Mouse (Mus musculus) lung, adult 18-20 months (tissue): ENCODE results near the gene Rex1bd.

Experiments
- DNase-seq, 2 experiments: peaks; one replicate each; pipeline ENCODE4 v3.0.0; 2022; ENCODE audit warnings: mixed read lengths in 2 of 2

Gene Rex1bd

DNA sequence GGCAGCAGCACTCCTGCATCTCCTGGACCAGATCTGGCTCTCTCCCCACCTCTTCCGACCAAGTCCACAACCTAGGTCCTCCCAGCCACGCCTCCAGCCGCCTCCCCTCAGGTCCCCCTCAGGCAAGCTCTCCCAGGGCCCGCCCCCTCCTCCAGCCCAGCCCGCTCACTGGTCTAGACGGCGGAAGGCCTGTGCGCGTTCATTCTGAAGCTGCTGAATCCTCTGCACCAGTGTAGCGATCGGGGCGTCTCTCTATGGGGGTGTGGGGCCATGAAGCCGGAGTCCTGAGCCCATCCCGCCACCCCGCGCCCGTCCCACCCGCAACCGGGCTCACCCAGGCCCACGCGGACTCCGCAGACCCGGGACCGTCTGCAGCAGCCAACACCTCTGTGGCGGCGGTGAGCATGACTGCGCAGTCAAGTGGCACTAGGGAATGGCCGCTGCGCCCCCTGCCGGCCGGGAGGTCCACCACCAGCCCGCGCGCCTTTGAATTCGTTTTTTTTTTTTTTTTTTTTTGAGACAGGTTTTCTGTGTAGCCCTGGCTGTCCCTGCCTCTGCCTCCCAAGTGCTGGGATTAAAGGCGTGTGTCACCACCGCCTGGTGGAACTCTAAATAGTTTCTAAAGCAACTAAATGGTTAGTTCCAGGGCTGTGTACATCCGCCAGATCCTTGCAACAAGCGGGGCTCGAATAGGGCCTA lies at the start of gene Rex1bd:
Gene Rex1bd (minus strand): TSS at position 425 of the 699 bp plus-strand sequence.
- DNase-seq: peak; percentile 96 to 97

DNA sequence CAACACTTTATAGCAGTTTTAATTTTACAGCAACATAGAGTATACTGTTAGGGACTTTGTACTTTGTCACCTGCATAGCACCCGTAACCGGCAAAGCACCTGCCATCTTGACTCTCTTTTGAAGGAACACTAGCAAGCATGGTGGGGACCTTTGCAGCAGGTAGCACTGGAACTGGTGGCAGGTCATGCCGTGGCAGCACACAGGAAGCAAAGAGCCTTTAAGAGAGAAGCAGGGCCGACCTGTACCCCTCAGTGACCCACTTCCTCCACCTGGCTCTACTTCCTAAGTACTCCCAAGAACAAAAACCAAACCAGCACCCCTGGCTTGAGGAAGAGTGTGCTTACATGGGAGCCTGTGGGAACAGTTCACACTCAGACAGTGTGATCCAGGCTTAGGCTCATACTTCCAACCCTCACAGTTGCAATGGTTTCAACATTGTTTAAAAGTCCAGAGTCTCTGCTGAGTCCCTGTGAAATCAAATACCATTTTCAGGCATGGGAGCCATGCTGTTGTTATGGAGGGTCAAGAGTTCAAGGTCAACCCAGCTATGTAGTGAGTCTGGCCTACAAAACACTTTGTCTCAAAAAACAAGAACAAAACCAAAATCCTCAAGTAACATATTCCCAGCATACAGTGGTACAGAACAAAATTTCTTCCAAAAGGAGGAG lies 48.7 kb upstream of the Rex1bd start:
- DNase-seq: no peak

DNA sequence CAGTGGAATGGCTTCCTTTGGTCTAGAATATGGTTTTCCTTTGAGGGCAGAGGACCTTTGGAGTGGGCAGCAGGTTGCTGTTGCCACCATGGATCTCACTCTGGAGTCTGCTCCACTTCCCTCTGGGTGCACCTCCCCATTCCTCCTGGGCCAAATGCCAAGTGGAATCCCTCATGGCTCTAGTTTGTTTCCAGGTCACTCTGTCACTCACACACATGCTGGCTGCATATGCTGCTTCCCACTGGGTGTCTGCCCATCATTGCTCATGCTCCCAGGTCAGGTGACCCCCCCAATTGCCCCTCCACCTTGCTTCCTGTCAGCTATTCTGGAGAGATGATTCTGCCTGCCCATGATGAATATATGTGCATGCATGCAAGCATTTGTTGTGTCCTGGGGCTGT lies 47.2 kb upstream of the Rex1bd start:
- peak; percentile 49 to 60 for DNase-seq

DNA sequence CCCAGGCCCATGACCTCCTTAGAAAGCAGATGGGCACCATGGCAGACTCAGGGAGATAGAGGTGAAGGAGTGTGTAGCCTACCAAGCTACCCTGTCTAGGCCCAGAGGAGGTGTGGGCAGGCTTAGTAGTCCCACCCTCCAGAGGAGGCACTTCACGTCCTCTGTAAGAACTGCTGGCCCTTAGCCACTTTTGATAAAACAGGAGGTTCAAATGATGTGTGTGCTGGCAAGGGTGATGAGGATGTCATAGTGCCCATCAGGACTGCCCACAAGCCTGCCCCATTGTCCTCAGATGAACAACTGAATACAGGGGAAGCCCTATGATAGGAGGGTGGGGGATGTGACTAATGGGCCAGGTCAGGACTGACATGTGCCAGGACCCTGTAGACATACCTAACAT lies 46.3 kb upstream of the Rex1bd start:
- peak; percentile 24 to 60 for DNase-seq

DNA sequence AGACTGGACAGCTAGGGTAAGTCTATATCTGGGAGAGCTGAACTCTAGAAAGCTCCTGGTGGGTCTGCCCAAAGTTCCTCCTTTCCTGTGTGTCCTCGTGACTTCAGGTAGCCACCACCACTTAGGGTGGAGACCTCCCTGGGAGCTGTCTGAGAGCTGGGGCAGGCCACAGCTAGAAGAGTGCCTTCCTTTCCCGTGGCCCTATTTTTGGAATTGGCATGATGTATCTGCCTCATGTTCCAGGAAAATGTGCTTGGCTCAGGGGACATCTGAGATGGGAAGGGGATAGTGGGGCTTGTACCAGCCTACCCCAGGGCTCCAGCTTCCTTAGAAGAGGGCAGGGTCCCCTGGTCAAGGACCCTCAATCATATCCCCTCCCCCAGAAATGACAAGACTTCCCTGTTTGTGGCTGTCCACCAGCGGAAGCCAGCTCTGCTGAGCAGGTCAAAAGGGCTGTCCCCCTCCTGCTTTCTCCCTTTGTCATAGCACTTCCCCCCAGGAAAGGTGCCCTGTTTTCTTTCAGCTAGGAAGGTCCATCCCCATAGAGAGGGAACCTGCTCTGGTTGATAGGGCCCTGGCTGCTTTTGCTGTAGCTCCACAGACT lies 45.1 kb upstream of the Rex1bd start:
- no peak for DNase-seq

DNA sequence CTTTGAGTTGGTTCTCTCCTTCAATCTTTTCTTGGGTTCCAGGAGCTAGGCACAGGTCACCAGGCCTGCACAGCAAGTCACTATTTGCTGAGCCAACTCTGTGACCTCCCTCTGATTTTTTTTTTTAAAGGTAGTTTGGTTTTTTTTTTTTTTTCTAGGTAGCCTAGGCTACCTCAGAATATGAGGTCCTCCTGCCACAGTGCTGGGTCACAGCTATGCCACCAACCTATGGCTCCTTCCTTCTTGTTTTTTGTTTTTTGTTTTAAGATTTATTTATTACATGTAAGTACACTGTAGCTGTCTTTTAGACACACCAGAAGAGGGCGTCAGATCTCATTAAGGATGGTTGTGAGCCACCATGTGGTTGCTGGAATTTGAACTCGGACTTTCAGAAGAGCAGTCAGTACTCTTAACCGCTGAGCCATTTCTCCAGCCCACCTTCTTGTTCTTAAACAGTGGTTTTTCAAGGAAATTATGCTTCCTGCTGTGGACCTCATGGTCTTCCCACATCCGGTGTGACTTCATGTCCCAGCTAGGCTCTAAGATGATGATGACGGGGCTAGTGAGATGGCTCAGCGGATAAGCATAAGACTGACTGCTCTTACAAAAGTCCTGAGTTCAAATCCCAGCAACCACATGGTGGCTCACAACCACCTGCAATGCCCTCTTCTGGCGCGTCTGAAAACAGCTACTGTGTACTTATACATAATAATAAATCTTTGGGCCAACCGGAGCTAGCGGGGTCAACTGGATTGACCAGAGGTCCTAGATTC lies 43.0 kb upstream of the Rex1bd start:
- peak; percentile 29 to 42 for DNase-seq

DNA sequence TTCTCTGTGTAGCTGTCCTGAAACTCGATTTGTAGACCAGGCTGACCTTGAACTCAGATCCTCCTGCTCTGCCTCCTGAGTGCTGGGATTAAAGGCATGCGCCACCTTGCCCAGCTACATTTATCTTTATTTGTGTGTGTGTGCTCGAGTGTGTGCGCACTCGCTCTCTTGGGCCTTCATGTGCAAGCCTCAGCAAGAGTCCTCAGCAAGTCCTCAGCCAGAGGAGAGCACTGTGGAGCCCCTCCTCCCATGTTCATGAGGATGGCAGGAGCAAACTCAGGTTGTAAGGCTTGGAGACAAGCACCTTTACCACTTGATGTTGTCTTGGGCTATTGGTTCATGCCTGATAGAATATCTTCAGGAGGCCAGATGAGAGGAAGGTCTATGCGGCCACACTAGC lies 41.2 kb upstream of the Rex1bd start:
- DNase-seq: peak; percentile 57 to 71

DNA sequence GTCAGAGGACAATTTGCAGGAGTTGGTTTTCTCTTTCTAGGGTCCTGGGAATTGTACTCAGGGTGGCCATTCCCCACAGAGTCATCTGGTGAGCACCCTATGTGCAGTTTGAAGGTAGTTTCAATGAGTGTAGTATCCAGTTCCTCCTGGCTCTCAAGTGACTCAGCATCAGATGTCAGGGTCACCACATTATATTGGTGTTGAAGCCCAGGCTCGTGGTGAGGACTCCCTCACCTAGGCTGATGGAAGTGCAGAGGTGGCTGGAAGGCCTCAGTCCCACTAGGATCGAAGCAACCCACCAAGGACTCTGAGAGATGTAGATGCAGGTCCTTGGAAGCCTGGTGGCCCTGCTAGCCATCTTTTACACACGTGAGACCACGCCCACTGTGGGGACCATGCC lies 39.9 kb upstream of the Rex1bd start:
- peak in 1 of 2 experiments; percentile 35 for DNase-seq

DNA sequence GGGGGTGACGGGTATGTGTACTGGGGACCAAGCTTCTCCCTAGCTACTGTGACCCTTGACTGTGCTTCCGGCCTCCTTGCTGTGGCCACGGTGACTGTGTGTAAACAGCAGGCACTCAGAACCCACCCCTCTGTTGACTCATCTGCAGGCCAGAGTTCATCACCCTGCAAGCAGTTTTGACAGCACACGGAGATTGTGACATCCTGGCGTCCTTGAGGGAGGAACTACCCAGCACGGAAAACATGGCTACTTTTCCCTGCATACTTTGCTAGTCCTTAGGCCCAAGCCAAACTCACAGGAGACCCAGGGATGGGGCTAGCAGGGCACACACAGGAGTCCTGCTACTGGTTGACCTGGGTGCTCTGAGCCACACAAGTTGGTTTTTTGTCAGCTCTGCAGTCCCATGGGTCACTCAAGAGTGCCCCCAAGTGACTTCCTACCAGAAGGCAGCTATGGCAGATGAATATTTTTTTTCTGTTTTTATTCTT lies 37.7 kb upstream of the Rex1bd start:
- peak; percentile 84 to 89 for DNase-seq

DNA sequence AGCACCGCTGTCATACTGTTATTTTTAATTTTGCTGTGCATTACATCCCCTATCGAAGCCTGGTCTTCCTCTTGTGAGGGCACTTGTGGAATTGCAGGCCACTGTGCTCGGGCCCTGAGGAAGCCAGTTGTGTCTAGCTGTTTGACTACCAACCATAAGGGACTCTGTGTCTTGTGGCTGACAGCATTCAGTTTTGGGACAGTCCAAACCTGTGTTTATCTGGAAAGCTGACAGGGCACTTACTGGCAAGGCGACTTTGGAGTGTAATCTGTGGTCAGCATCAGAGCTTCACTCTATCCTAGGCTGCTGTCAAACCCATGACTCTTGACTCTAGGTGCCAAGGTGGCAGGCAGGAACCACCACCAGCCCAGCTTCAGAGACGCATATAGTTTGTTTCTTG lies 34.5 kb upstream of the Rex1bd start:
- no peak for DNase-seq

DNA sequence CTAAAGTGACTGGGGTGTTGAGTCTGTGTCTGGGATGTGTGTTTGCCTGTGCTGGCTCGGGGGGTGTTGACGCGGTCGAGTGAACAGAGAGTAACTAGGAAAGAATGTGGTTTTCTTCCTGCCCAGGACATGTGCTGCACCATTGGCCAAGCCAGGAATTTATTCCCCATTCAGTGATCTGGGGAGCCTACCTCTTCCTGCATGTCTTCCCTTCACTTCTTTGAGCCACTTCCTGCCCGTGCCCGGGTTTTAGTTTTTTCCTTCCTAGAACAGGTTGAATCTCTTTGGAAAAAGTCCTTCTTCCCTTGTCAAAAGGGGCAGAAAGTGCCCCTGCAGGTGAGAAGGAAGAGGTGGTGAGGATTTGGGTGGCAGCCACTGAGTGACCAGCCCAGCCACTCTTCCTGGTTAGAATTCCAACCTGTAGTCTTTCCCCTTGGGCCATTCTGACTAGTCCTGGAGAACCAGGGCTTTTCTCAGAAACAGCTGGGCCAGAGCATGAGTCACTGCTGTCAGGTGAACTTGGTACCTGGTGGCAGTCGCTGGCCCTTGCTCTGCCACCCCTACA lies 34.0 kb upstream of the Rex1bd start:
- DNase-seq: peak; percentile 39 to 55

DNA sequence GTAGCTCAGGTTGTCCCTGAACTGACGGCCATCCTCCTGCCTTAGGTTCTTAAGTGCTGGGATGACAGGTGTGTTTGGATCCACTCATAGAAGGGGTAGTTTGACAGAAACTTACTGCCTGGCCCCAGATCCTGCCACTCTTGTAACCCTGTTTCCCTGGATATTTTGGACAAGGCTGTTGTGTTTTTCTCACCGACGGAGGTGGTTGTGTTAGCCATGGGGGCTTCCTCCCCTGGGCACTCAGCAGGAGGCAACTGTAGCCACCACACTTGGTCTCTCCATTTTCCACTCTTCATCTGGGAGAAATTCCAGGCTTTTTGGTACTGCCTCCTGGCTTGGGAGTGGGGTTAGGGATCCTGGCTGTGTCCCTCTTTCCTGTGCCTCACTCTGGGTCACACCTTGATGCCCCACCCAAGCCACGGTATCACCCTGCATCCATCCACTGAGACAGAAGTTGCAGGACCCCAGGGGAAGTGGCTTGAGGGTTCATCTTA lies 33.5 kb upstream of the Rex1bd start:
- DNase-seq: no peak

DNA sequence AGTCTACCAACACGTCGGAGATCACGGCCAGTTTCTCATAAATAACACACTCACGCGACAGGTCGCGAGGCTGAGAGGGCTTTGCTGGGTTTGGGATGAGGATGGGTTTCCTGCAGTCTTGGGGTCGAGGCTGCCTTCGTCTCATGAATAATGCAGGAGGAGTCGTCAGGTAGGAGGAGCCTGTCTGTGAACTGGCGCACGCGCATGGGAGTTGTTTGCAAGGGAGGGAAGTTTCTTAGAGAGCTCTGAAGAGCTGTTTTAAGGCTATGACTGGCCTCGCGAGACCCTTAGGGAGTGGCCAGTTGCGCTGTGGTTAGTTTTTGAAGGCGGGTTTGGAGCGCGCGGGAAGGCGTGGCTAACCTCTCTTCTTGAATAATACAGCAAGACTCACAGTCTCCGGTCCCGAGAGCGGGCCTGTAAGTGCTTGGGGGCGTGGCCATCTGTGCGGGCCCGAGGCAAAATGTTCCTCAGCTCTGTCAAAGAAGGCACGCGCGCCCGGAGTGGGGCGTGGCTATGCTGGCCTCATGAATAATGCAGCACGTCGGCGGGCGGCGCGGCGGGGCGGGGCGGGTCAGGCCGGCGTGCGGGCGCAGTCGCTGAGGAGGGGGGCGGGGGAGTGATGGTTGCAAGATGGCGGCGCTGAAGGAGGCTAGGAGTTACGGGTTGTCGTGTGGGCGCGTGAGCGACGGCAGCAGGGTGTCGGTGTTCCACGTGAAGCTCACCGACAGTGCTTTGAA lies 32.7 kb upstream of the Rex1bd start, which contains the start of gene Ell:
Gene Ell (plus strand): TSS at position 381 of the 737 bp plus-strand sequence.
- DNase-seq: peak; percentile 100

DNA sequence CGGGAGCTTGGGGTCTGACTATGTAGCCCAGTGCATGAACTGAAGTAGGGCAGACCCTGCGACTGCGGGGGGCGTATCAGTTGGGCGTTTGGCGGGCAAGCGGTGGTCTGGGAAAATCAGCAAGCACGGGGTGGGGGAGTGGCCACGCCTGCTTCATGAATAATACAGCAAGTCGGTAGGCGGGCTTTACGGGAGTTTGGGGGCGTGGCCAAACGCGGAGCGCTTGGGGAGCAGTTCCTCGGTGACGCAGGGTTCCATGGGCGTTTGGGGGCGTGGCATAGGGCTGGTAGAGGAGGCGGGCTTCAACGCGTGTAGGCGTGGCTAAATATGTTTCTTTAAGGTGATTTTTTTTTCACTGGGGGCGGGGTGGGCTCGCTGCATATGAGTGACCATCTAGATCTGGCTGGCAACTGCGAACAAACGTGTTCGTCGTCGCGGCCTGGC lies 32.1 kb upstream of the Rex1bd start:
- DNase-seq: peak; percentile 99 to 100

DNA sequence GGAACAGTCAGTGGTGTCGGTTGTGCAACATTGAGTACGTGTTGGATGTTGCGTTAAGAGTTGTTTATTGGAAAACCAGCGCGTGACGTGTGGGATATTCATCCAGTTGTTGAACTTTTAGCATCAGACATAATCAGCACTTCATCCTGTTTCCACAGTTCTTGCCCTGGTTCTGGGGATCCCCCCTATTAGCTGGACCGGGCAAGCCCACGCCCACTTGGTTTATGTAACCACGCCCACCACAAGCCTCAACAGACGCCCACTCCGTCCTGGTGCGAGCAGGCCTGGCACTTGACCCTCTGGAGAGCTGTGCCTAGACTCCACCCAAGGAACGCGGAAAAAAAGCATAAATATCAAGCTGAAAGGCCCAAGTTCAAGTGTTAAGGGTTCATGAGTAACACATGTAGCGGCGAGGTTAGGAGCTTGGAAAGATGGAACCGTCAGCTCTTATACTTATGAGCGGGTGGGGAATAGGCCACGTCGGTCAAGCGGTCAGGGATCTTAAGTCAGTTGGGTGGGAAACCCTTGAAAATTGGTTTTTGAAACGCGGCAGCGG lies 31.6 kb upstream of the Rex1bd start:
- DNase-seq: peak; percentile 91 to 92

DNA sequence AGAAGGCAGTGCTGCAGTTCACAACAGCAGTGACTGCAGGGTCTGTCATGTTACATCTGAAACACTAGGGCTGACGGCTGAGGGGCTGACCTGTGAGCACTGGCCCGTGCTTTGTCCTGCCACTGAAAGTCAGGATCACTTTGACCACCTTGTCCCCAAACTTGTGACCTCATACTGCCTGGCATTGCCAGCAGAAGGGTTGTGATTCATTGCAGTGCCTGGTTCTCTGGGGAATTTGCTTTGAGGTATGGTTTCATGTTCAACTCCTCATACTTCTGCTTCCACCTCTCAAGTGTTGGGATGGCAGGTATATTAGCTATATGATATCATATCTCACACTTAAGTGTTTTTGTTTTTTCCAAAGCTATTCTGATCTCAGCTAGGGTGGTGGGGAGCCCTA lies 29.1 kb upstream of the Rex1bd start:
- DNase-seq: no peak

DNA sequence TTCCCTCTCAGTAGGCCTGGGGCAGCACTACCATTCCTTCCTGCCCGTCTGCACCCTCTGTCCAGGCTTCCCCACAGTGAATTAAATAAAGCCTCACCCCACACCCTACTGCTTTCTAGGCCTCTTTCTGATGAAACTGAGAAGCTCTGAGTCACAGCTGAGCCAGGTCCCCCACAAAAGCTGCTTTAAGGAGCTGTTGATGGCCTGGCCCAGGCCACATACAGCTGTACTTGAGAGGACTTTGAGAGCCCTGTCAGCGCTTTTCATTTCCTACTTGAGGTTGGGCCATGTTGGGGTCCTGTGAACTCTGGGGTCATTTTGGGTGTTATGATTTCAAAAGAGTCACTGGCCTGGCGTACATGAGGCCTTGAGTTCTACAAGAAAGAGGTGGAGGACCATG lies 28.7 kb upstream of the Rex1bd start:
- peak in 1 of 2 experiments; percentile 40 for DNase-seq

DNA sequence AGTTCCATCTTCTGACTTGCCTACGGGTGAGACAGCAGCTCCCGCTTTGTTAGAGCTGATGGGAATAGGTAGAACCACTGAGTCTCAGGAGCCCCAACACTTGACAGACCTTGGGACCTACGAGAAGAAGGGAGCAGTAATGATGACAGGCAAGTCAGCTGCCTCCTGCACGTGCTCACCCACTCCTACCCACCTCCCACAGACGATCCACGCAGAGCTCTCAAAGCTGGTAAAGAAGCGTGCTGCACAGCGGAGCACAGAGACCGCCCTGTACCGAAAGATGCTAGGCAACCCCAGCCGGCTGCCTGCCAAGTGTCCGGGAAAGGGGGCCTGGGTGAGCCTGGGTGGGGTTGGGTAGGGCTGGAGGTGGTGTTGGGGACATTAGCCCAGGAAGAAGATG lies 27.7 kb upstream of the Rex1bd start:
- DNase-seq: no peak

DNA sequence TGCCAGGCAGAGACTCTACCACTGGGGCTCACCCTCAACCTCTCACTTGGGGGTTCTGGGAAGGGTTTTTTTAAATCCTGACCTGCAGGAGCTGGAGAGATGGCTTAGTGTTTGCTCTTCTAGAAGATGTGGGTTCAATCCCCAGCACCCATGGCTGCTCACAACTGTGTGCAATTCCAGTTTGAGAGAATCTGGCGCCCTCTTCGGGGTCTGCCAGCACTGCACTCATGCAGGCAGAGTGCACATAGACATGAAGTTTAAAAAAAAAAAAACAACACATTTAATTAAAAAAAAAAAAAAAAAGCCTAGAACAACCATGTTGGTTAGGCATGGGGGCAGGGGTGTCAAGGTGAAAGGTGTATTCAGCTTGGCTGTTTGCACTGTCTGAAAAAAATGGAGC lies 23.8 kb upstream of the Rex1bd start:
- DNase-seq: no peak

DNA sequence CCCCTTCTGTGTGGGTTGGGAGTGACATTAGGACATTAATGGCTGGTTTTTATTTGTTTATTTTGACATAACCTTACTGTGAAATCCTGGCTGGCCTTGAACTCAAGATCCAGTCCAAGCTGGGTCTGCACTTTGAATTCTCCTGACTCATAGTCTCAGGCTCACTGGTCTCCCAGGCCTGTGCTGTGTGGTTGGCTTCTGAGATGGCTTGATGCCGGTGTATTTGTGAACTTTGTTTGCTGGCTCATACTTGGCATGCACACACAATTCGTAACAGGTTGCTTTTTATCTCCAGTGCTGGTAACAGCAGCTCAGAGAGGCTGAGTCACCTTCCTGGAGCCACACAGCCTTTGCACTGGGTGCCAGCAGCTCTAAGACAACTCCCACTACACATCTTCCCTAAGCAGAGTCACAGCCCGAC lies 23.2 kb upstream of the Rex1bd start:
- no peak for DNase-seq

DNA sequence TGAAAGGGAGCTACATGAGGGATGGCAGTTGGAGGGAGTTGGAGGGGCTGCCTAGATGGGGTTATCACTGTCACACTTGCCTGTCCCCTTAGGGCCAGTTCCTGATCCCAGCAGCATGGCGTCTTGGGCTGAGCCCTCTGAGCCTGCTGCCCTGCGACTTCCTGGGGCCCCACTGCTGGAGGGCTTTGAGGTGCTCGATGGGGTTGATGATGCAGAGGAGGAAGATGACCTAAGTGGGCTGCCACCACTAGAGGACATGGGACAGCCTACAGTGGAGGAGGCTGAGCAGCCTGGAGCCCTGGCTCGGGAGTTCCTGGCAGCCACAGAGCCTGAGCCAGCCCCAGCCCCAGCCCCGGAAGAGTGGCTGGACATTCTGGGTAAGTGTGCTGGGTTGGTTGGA lies 22.7 kb upstream of the Rex1bd start:
- DNase-seq: no peak
